Mouse (Mus musculus) small intestine, adult 10 weeks (tissue): ENCODE results near the gene Gm42417. TPM values are rescaled to one million over a fixed set of nuclear protein-coding genes. Genes with fewer than 3 reads are reported as not detected.

Experiments
- polyA plus RNA-seq: library from polyadenylated mRNA; stranded (reverse); fragments of 350-450 nt; fragmentation: Illumina TruSeq; extraction: RNeasy Lipid Tissue Mini Kit (QIAGEN cat#74804); gene quantifications from one replicate; pipeline ENCODE4 v1.2.3, GENCODE M21; 2014; ENCODE audit warnings: low replicate concordance

Gm42417 gene
- polyA plus RNA-seq: not detected

GRCm38 (mm10) chr1:36539186-36539585 lies at the start of gene Gm42417:
TSS of gene Gm42417 (minus strand) at chr1:36539429.

GRCm38 (mm10) chr1:36558031-36558993 lies 19.1 kb upstream of the Gm42417 start, which contains the start of gene Sema4c:
TSS of gene Sema4c (minus strand) at chr1:36558349.

GRCm38 (mm10) chr1:36546888-36547471 lies 7.8 kb upstream of the Gm42417 start, which contains the start of gene Ankrd39:
TSS of gene Ankrd39 (minus strand) at chr1:36547445.

GRCm38 (mm10) chr1:36536783-36537182 lies 2.4 kb downstream of the Gm42417 start, which contains the start of gene Ankrd23:
TSS of gene Ankrd23 (minus strand) at chr1:36536883.

GRCm38 (mm10) chr1:36511289-36512021 lies 27.8 kb downstream of the Gm42417 start, which contains the start of gene Cnnm3:
TSS of gene Cnnm3 (plus strand) at chr1:36511867.

Other genes with a start within 250 kb of the Gm42417 start
- gene Arid5a, start 231.7 kb downstream of the Gm42417 start, polyA plus RNA-seq: 0.07 TPM
- gene Kansl3, start 170.2 kb downstream of the Gm42417 start, polyA plus RNA-seq: 11.0 TPM
- not detected for gene Fer1l5, start 167.1 kb downstream of the Gm42417 start, polyA plus RNA-seq
- 2.9 TPM for gene Lman2l, start 94.2 kb downstream of the Gm42417 start, polyA plus RNA-seq
- gene Cnnm4, start 67.8 kb downstream of the Gm42417 start, polyA plus RNA-seq: 13.8 TPM
- gene Cnnm3, start 27.6 kb downstream of the Gm42417 start, polyA plus RNA-seq: 3.8 TPM
- not detected for gene Ankrd23, start 2.5 kb downstream of the Gm42417 start, polyA plus RNA-seq
- gene Ankrd39, start 8.0 kb upstream of the Gm42417 start, polyA plus RNA-seq: 1.0 TPM
- gene Sema4c, start 18.9 kb upstream of the Gm42417 start, polyA plus RNA-seq: 0.19 TPM
- not detected for gene Fam178b, start 143.8 kb upstream of the Gm42417 start, polyA plus RNA-seq
- gene Cox5b, start 152.0 kb upstream of the Gm42417 start, polyA plus RNA-seq: 69.1 TPM
- not detected for gene 4933424G06Rik, start 170.7 kb upstream of the Gm42417 start, polyA plus RNA-seq
- gene Actr1b, start 175.0 kb upstream of the Gm42417 start, polyA plus RNA-seq: 8.6 TPM
- not detected for gene Zap70, start 222.4 kb upstream of the Gm42417 start, polyA plus RNA-seq